Mouse (Mus musculus): Measurements from ENCODE around the gene Hivep3.

Hivep3 gene

GRCm38 (mm10) chr4:119948406-119948805 is 214.8 kb downstream of the Hivep3 start:
- DNase-seq (ENCODE audit: low read depth, low spot score): no peak

- DNase-seq (ENCODE audit: low read depth, low spot score): no peak
Measured at GRCm38 (mm10) chr4:119948922-119949614, 215.5 kb downstream of the Hivep3 start.

GRCm38 (mm10) chr4:119950181-119950580 is 216.6 kb downstream of the Hivep3 start:
- DNase-seq (ENCODE audit: low read depth, low spot score): no peak

- DNase-seq (ENCODE audit: low read depth, low spot score): no peak
Measured at GRCm38 (mm10) chr4:119951081-119951480, 217.5 kb downstream of the Hivep3 start.

- no peak for DNase-seq (ENCODE audit: low read depth, low spot score)
Measured at GRCm38 (mm10) chr4:119955008-119955407, 221.4 kb downstream of the Hivep3 start.

GRCm38 (mm10) chr4:119957970-119958369 is 224.4 kb downstream of the Hivep3 start:
- DNase-seq (ENCODE audit: low read depth, low spot score): no peak

GRCm38 (mm10) chr4:119959293-119959692 is 225.7 kb downstream of the Hivep3 start:
- no peak for DNase-seq (ENCODE audit: low read depth, low spot score)

GRCm38 (mm10) chr4:119959873-119960272 is 226.3 kb downstream of the Hivep3 start:
- no peak for DNase-seq (ENCODE audit: low read depth, low spot score)

GRCm38 (mm10) chr4:119960523-119960922 is 226.9 kb downstream of the Hivep3 start:
- DNase-seq (ENCODE audit: low read depth, low spot score): no peak

- no peak for DNase-seq (ENCODE audit: low read depth, low spot score)
Measured at GRCm38 (mm10) chr4:119961164-119961563, 227.6 kb downstream of the Hivep3 start.

- DNase-seq (ENCODE audit: low read depth, low spot score): no peak
Measured at GRCm38 (mm10) chr4:119962066-119962465, 228.5 kb downstream of the Hivep3 start.

- DNase-seq (ENCODE audit: low read depth, low spot score): peak; percentile 25
Measured at GRCm38 (mm10) chr4:119966105-119967072, 232.8 kb downstream of the Hivep3 start.

- no peak for DNase-seq (ENCODE audit: low read depth, low spot score)
Measured at GRCm38 (mm10) chr4:119967073-119967608, 233.6 kb downstream of the Hivep3 start.

GRCm38 (mm10) chr4:119967636-119968035 is 234.1 kb downstream of the Hivep3 start:
- DNase-seq (ENCODE audit: low read depth, low spot score): no peak

- DNase-seq (ENCODE audit: low read depth, low spot score): no peak
Measured at GRCm38 (mm10) chr4:119968071-119968470, 234.5 kb downstream of the Hivep3 start.

GRCm38 (mm10) chr4:119968887-119969286 is 235.3 kb downstream of the Hivep3 start:
- no peak for DNase-seq (ENCODE audit: low read depth, low spot score)

GRCm38 (mm10) chr4:119970166-119970565 is 236.6 kb downstream of the Hivep3 start:
- no peak for DNase-seq (ENCODE audit: low read depth, low spot score)

- no peak for DNase-seq (ENCODE audit: low read depth, low spot score)
Measured at GRCm38 (mm10) chr4:119972375-119972774, 238.8 kb downstream of the Hivep3 start.

- no peak for DNase-seq (ENCODE audit: low read depth, low spot score)
Measured at GRCm38 (mm10) chr4:119973729-119974605, 240.4 kb downstream of the Hivep3 start.

- DNase-seq (ENCODE audit: low read depth, low spot score): no peak
Measured at GRCm38 (mm10) chr4:119975242-119975641, 241.7 kb downstream of the Hivep3 start.

- no peak for DNase-seq (ENCODE audit: low read depth, low spot score)
Measured at GRCm38 (mm10) chr4:119975822-119976221, 242.2 kb downstream of the Hivep3 start.
